Mouse (Mus musculus): ENCODE data around the gene Ptma.
"Not testable (repeated sequence)": the region's sequence is repeated elsewhere in the genome, so short reads cannot be mapped to it uniquely, and the experiment has no call there.

Gene Ptma

DNA sequence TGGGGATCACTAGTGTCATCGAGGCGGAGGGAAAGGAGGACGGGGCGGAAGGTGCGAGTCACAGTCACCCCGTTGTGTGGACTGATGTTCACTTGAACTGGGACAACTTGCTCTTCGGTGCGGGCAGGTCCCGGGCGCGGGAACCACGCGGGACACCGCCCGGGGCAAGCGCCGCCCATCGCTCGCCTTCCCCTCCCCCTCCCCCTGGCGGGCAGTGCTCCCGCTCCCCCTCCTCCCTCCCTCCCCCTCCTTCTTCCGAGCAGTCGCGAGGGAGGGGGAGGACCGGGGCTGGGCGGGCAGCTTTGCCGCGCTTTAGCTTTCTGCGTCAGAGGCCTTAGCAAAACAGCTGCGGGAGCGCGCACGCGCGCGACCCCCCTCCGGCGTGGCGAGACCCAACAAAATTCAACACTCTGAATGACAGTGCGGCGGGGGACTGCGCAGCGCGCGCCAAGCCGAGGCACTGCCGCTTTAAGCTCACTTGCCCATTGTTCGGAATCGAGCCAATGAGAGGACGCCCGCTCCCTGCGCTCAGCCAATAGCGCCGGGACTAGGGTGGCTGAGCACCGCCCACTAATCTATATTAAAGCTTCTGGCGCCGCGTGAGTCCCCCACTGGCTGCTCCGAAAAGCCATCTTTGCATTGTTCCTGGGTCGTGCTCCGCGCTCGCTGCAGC, at the start of gene Ptma:
Gene Ptma (plus strand): TSS at position 611 of the 673 bp plus-strand sequence.
- DNase-seq (ENCODE audit: low spot score in 2 of 2): peak; percentile 89 to 93

DNA sequence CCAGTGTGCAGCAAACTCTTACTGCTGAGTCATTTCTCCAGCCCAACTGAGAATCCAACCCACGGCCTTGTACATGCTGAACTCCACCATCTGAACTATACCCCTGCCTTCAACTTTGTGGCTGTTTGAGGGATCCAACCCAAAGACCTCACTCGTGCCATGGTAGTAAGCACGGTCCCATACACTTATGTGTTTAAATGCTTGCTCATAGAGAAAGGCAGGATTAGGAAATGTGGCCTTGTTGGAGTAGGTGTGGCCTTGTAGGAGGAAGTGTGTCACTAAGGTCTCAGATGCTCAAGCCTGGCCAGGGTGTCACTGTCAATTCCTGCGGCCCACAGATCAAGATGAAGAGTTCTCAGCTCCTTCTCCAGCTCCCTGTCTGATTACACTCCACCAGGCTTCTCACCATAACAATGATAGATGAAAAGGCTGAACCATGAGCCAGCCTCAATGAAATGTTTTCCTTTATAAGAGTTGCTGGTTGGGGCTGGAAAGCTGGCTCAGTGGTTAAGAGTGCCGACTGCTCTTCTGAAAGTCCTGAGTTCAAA, 48.7 kb upstream of the Ptma start:
- DNase-seq (ENCODE audit: low spot score in 2 of 2): no peak

DNA sequence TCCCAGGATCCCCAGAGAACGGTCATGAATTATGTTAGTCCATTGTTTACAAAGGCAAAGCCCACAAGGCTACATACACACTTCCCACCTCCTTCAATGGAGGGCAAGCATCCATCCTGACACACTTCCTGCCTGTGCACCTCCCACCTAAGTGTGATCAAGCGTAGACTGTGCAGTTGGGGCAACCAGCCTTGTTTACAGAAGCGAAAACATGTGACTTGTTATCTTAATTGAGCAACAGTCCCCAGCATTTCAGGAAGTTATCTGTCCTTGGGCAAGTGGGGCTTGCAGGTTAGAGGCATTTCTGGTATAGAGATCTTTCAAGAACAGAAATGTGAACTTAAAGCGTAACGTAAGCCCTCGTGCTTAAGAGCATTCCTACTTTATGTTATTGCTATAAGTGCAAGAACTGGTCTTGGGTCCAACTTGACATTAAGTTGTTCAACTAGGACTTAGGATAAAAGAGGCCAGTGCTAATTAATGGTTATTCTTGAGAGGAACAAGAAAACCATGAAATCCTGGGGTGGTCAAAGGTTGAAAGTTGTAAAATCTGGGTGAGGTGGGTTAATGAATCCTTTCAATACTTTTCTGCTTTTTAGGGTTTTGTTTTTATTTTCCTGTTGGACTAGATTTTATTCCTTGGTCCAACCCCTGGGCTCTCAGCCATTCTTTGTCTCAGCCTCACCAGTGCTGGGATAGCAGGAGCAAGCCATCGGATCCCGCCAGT, 47.3 kb upstream of the Ptma start:
- no peak for DNase-seq (ENCODE audit: low spot score in 2 of 2)

DNA sequence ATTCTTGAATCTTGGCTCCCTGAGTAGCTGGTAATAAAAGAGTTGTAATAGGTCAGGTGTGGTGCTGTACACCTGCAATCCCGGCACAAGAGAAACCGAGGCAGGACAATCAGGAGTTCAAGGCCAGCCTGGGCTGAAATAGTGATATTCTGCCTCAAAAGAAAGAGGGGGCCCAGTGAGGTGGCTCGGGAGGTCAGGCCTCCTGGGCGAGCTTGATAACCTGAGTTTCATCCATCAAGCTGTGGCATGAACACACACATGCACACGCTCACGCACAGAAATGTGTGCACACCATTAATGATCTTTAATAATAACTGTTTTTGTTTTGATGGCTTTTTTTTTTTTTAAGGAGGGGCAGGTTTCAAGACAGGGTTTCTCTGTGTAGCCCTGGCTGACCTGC, 46.2 kb upstream of the Ptma start:
- DNase-seq (ENCODE audit: low spot score in 2 of 2): no peak

DNA sequence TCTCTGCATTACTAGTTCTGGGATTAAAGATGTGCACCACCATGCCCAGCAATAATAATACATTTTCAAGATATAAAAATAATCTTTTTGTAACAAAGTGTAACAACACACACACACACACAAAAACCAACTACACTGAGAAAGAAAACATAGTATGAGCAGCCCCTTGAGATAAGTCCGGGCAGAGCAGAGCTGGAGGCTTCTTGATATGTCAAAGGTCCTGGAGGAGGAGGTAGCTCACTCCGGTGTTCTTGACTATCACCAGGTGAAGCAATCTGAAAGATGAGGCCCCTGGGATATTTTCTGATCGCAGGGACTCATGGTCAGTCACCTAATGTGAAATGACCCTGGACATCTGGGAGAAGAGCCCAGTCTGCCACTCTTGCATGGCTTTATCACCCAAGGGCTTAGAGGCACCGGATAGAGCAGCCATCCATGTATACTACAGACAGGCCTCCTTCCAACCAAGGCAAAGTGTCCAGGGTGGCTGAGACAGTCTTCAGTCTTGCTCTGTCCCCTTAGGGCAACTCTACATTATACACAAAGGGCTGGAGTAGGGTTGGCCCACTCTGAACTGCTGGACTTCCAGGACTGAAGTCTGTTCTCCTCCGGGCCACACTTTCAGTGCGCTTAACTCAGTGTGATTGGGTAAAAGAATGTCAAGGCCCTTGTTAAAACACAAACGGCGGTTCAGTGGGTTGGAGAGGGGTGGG, 45.6 kb upstream of the Ptma start:
- DNase-seq (ENCODE audit: low spot score in 2 of 2): no peak

DNA sequence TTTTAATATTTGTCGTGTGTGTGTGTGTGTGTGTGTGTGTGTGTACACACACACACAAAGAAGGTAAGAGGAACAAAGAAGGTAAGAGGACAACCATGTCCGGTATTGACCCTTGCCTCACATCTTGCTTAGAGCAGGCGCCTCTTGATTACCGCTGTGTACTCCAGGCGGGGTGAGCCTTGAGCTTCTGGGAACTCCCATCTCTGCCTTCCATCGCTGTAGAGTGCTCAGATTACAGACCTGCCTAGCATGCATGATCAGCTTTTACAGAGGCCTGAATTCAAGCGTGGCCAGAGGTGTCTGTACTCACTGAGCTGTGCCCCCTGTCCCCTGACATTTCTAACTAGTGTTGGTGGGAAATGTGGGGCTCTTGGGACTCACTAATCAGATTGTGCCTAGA, 45.1 kb upstream of the Ptma start:
- DNase-seq (ENCODE audit: low spot score in 2 of 2): no peak

DNA sequence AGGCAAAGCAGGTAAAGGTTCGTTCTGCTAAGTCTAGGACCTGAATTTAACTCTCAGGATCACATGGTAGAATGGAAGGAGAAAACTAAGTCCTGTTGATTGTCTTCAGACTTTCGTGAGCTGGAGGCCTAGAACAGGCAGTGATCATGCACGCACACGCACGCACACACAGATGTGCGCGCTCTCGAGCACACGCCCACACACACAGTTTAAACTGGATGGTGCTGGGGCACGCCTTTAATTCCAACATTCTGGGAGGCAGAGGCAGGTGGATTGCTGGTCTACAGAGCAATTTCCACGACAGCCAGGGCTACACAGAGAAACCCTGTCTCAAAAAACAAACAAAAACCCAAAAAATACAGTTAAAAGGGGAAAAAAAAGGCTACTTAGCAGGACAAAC, 44.2 kb upstream of the Ptma start:
- no peak for DNase-seq (ENCODE audit: low spot score in 2 of 2)

DNA sequence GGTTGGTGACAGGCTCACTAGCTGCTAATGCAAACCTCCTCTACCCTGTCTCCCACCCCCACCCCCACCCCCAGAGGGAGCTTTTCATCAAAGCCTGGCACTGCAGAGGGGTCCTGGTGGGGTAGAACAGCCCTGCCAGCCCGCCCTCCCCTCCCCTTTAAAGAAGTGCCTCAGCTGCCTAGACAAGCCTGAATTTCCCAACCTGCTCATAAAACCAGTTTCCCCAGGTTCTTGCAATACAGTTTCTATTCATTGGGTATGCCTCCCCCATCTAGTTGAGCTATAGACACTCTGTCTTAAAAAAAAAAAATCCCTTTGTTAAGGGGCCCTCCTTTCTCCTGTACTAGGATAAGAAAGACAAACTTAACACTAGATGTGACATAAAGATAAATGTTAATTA, 43.8 kb upstream of the Ptma start:
- no peak for DNase-seq (ENCODE audit: low spot score in 2 of 2)

DNA sequence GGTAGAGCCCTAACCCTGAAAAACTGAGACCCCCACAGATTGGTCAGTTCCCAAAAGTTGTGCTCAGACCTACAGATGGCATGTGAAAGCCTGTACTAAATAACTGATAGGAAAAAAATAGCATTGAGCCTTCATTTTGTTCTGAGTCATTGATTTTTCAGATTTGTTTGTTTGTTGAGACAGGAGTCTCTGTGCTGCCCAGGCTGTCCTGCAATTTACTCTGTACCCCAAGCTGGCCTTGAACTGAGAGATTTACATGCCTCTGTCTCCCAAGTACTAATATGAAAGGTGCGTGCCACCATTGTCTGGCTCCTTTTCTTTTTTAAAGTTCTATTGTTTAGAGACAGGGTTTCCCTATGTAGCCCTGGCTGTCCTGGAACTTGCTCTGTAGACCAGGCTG, 41.2 kb upstream of the Ptma start:
- DNase-seq (ENCODE audit: low spot score in 2 of 2): no peak

DNA sequence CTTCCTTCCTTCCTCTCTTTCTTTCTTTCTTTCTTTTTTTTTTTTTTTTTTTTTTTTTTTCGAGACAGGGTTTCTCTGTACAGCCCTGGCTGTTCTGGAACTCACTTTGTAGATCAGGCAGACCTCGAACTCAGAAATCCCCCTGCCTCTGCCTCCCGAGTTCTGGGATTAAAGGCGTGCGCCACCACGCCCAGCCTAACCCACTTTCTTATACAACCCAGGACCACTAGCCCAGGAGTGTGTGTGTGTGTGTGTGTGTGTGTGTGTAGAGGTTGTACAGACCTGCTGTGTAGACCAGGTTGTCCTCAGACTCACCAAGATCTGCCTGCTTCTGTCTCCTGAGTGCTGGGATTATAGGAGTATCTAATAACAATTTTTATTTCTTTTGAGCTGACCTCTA, 40.7 kb upstream of the Ptma start:
- not testable (repeated sequence) for DNase-seq (ENCODE audit: low spot score in 2 of 2)

DNA sequence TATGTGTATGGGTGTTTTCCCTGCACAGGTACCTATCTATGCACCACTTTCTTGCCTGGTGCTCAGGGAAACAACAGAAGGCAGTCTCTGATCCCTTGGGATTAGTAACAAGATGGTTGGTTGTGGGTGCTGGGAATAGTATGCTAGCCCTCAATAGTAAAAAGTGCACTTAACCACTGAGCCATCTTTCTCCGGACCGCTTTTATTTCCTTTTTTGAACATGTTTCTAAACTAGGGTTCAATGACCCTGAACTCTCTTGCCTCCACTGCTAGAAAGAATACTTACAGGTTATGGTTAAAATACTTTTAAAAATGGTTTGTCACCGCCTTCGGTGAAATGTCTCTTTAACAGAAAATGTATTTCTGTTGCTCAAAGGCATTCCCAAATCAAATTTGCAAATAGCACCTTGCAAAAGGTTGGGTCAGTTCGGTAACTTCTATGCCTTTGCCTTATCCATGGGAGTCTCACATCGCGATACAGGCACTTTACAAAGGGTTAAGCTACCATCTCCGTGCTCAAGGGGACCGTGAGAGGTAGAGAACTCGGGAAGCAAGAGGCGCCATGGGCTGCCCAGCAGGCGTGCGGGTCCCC, 39.7 kb upstream of the Ptma start:
- DNase-seq (ENCODE audit: low spot score in 2 of 2): no peak

DNA sequence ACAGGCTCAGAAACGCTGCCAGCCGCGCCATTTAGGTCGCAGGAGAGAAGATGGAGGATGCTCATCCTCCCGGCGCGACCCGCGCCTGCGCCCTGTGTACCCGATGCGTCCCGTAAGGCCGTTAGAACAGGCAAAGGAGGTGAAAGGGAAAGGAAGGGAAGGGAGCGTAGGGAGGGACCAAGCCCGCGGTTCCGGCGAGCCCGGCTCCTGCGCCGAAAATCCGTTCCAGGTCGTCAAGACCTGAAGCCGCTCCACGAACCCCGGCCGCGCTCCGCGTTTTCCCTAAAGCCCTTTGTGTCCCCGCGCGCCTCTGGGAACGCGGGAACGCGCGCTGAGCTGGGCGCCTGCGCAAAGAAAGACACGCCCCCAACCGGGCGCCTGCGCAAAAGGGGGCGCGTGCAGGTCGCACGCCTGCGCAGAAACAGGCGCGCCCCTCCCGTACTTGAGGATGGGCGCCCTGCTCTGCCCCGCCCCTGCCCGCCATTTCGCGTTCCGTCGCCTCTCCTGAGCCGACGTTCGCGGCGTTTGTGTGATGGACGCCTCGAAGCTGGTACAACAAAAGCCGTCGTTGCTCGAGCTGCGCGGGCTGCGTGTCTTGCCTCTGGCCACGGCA, 39.1 kb upstream of the Ptma start:
- DNase-seq (ENCODE audit: low spot score in 2 of 2): peak; percentile 98 to 99

DNA sequence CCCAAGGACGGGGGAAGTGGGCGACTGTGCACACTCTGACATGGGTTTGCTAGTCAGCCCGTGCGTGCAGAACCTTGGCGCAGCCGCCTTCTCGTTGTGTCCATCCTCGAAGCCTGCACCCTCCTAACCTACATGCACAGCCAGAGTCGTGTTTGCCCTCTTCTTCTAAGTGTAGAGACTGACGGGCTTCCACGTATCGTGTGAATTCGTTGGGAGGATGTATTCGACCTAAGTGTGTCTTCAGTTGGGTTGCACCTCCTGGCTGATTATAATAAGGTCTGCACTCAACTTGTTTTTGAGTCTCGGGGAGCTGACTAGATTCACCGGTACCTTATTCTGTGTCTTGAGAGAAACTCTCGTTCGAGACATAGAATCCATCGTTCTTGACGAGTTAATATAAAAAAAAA, 38.6 kb upstream of the Ptma start:
- no peak for DNase-seq (ENCODE audit: low spot score in 2 of 2)

DNA sequence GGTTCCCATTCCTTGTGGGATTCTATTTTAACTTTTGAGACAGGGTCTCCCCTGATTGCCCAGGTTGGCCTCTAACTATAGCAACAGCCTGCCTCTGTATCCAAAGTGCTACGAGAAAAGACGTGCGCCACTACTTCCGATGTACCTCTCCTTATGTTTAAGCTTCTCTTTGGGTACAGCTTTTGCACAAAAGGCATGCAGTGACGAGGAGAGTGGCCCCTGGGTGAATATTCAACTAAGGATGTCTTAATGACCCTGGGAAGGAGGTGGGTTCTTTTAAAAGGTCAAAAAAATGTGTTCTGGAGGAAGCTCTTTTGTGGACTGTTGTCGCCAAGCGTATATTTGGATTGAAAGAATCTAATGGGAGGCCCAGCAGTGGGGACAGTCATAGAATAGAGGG, 38.2 kb upstream of the Ptma start:
- DNase-seq (ENCODE audit: low spot score in 2 of 2): no peak

DNA sequence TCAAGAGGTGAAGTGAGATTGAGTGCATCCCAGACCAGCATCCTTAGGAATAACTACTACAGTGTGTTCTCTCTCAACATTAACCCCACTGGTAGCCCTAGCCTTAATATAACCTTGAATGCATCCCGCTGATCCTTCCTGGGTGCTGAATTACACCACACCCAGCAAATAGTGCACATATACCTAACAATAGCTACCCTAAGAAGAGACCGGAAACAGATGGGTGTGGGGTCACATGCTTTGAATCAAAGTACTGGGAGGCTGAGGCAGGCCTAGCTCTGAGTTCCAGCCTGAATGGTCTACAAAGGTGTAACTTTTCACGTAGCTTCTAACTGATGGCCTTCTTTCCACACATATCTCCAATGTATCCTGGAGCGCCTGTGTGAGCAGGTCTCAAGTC, 37.8 kb upstream of the Ptma start:
- DNase-seq (ENCODE audit: low spot score in 2 of 2): no peak

DNA sequence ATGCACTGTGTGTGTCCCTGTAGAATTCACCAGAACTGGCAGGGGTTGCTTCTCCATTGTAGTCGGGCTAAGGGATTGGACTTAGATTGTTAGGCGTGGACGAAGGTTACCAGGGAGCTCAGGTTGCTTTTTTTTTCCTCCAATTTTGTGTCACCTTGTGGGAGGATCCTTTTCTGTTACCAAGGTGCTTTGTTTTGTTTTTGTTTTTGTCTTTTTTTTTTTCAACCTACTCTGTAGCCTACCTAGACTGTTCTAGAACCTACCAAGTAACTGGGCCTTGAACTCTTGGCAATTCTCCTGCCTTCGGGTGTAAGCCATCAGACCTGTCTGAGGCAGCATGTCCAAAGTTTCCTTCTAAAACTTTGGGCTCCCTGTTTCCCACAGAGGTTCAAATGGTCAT, 36.6 kb upstream of the Ptma start:
- DNase-seq (ENCODE audit: low spot score in 2 of 2): no peak

DNA sequence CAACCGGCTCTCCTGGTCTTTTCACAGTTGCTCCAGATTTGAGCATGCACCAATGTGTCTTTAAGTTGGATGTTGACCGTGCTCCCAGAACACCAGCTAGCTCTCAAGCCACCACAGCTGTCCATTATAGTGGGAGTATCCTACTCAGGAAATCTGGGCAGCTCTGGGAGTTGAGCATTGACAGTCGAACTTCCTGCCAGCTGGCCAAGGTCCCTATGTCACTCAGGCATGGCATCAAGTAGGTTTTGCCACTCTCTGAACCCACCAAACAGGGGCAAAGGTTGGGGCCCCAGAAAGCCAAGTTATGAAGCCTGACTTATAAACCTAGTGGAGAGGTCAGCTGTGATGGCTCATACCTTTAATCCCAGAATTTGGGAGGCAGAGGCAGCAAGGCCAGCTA, 35.8 kb upstream of the Ptma start:
- no peak for DNase-seq (ENCODE audit: low spot score in 2 of 2)

DNA sequence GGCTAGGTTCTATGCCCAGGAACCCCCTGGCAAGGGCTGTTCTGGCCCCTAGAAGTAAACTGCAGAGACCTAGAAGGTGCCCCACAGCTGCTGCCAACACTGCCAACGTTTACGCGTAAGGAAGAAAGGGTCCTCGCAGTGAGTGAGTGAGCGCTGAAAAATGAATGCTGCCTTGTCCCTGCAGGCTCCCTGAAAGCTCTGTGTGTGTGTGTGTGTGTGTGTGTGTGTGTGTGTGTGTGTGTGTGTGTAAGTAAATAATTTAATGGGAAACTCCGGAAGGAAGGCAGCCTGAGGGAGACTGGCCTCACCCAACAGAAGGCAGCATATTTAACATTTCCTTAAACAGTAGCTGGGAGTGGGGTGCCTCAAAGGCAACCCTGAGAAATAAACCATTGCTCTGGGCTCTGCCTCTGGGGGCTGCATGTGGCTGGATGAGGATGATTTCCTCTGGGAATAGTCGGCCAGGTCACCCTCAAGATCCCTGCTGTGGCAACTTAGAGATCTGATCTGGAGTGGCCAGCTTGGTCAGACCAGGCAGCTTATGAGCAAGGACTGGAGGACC, 34.9 kb upstream of the Ptma start:
- DNase-seq (ENCODE audit: low spot score in 2 of 2): no peak

DNA sequence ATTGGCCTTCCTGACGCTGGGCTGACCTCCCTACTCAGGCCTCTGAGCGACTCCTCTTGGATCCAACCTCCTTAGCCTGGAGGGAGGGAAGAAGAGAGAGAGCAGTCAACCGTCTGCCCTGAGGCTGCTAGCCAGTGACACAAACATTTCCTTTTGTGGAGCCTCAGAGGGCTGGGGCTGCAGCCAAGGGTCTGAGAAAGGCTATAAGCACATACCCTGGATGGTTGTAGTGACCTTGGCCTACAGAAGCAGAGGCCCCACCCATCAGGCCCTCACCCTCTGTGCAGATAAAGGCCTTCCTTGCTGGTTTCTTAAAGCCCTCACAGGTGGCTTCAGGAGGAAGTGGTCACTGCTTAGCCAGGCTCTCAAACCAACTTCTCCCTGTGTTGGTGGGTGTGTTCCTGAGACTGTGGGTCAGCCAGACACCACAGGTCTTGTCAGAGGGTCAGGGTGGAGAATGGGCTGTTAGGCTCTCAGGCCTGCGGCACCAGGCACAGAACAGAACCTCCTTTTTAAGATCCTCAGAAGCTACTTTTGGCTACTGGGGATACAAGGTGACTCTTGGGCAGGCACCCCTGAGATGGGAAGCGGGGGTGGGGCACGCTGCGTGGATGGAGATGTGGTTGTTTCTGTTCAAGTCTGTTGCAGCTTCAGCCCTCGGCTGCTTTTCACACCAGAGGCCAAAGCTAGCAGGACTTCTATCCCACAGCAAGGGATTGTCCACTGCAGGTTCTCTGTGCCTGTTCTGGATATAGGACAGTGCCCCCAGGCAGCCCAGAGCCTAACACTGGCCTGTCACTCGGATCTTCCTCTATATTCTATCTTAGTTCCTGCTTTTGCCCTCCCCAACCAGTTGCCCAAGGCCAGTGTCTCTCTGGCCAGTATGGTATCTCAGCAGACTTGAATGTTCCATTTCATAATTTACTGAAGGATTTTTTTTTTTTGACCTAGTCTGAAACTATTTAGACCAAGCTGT, 34.1 kb upstream of the Ptma start:
- no peak for DNase-seq (ENCODE audit: low spot score in 2 of 2)

DNA sequence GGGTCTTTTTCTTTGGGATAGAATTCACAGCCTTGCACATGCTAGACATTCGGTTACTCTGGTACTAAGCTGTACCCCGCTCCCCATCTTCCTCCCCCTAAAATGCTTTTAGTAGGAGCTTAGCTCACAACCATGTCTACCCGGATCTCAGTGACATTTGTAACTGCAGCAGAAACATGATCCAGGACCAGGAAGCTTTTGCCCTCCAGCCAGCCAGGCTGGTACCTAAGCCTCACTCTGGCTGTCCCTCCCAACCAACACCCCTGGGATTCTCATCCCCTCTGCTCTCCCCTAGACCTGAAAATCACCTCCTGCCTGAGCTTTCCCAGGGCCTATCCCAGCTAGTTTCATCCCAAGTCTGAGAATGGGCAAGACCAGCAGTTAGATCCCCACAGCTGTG, 32.7 kb upstream of the Ptma start:
- DNase-seq (ENCODE audit: low spot score in 2 of 2): no peak

Data from spleen, postnatal 14 days (tissue).